Mouse (Mus musculus) thymus, postnatal 0 days (tissue): Measurements from ENCODE around the gene Map1b. TPM values are rescaled to one million over a fixed set of nuclear protein-coding genes. Genes with fewer than 3 reads are reported as not detected.

Source experiments
- polyA plus RNA-seq: library from polyadenylated mRNA; unstranded; fragments of >200 nt; fragmentation: Nextera tagmentation; extraction: Ambion mirVana; gene quantifications from 2 replicates; pipeline ENCODE4 v1.2.1, GENCODE M21; 2015

The Map1b gene
- polyA plus RNA-seq, 1 experiment from 2014 or later: 5.8 TPM

Other genes starting within 250 kb of the Map1b start
- gene Ptcd2, start 171.8 kb downstream of the Map1b start, polyA plus RNA-seq: 56.6 and 62.3 TPM in 2 replicates
- gene Mrps27, start 171.8 kb downstream of the Map1b start, polyA plus RNA-seq: 38.0 and 38.5 TPM in 2 replicates